Mouse (Mus musculus) spleen, postnatal 36 days (tissue): Measurements from ENCODE around the gene Znrf1.

Experiments used
- DNase-seq, 2 experiments: peaks; one replicate each; pipeline ENCODE4 v3.0.0; 2022; ENCODE audit warnings: low spot score in 2 of 2, mixed read lengths in 1 of 2

The Znrf1 gene

DNA sequence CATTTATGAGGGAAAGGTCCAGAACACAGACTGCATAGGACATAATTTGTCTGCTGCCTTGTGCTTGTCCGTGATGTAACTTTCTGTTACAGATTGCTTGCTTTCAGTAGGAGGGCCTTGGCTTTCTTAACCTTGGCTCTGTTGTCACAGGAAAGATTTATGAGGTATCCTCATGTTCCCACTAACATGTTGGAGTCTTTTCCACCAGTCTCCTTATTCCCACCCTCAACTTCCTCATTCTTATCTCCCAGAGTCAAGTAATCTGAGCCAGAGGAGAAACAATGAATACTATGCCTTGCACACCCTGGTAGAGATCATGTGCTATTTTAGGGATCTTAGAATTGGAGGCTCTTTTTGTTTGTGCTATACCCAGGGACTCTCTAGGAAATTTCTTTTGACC lies 61.4 kb downstream of the Znrf1 start:
- DNase-seq, result no peak

DNA sequence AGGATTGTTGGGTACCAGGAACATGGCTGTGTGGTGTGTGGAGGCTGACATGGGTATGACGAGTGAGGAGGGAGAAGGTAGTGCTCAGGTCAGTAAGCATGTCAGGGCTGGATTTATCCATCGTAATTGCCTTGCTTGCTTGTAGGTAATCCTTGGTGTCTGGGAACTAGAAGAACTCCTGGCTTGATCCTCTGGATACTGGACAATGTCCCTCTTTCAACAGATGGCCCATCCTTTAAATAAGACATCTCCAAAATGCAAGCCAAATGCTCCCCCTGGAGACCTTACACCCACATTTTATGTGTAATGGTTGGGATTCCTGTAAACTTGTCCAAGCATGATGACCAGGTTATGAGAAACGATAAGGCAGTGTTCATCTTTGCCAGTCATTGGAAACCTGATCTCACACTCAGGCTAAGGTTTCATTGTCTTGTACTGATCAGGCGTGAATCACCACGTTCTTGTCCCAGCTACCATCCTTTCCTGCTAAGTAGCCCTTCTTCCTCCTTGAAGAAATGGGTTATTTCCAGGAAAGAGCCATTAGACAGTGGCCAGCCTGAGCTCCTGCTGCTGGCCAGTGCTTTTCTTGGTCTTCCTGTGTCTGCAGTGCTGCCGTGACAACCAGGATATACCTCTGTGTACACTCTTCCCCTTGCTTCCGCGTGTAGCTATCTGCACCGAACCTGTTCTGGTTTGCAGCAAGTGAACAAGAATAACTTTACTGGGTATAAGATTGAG lies 64.0 kb downstream of the Znrf1 start:
- no peak for DNase-seq

DNA sequence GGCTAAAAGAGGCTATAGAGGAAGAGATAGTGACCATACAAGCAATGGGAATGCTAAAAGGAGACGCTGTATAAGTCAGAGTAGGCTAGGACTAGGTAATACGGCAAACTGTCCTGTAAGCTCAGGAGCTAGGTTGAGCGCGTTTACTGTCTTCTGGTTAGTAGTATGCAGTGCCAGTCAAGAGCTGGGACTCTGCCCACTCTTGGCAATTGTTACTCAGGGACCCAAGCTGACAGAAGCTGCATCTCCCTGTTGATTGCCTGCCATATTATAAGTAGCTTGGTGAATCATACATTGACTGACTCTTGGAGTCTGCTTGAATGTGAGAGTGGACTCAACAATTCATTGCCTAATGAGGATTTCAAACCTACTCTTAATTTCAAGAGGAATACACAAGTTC lies 66.2 kb downstream of the Znrf1 start:
- no peak for DNase-seq

DNA sequence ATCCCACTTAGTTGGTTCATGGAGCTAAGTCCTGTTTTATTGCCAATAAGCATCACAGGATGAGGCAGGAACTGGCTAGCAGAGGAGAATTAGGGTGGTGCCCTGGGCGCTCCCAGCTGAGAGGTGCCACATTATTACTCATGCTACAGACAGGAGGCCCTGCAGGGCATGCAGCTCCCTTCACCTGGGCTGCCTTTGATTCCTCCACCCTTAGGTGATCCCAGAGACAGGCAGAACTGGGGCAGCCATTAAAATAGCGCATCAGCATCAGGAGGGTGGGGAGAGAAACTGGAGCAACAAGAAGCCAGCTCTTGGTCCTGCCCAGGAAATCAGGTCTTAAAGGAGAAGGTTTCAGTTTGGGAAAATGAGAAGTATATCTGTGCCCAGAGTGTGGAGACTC lies 69.1 kb downstream of the Znrf1 start:
- no peak for DNase-seq

DNA sequence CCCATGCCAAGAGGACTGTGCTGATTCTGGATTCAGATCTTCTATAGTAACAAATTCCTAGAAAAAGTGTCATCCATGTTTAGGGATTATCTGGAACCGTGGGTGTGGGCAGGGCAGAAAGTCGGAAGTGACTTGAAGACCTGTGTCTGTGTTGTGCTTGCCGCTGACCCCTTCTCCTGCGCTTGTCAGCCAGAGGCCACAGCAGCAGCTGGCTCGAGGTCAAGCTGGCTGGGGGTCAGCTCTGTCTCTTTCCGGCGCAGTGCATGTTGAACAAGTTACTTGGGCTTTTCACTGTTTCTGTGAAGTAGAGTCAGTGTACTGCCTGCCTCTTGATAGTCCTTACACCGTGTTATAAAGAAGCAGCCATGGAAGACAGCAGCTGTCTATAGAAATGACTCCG lies 71.1 kb downstream of the Znrf1 start:
- no peak for DNase-seq

DNA sequence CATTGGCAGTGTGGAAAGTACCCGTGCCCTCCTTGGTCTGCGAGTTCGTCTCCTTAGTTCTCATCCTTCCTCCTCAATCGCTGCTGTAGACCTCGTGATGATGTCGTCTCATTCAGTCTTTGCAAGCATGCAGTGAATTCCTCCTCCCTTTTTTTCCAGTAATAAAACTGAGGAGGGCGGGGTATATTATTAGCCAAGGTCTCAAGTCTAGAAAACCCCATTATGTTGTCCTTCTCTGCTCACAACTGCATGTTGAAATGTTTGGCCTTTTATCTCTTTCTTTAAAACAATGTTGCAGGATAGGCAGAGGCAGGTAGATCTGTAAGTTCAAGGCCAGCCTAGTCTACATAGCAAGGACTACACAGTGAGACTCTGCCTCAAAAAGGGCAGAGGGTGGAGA lies 71.5 kb downstream of the Znrf1 start:
- no peak for DNase-seq

DNA sequence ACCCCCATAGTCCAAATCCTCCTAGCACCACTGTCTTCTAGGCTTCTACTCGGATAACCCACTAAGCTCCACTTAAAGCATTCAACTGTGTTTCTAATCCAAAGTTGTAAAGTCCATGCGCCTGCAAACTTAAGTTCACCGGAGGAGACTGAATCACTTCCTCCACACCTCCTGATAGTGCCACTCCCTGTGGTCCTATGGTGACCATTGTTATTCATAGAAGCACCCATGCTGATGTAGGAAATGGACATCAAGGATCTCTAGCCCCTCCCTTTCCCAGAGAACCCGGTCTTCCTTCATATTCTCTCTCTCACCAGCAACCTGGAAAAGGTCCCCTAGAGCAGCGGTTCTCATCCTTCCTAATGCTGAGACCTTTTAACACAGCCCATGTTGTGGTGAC lies 77.3 kb downstream of the Znrf1 start:
- DNase-seq, result no peak

DNA sequence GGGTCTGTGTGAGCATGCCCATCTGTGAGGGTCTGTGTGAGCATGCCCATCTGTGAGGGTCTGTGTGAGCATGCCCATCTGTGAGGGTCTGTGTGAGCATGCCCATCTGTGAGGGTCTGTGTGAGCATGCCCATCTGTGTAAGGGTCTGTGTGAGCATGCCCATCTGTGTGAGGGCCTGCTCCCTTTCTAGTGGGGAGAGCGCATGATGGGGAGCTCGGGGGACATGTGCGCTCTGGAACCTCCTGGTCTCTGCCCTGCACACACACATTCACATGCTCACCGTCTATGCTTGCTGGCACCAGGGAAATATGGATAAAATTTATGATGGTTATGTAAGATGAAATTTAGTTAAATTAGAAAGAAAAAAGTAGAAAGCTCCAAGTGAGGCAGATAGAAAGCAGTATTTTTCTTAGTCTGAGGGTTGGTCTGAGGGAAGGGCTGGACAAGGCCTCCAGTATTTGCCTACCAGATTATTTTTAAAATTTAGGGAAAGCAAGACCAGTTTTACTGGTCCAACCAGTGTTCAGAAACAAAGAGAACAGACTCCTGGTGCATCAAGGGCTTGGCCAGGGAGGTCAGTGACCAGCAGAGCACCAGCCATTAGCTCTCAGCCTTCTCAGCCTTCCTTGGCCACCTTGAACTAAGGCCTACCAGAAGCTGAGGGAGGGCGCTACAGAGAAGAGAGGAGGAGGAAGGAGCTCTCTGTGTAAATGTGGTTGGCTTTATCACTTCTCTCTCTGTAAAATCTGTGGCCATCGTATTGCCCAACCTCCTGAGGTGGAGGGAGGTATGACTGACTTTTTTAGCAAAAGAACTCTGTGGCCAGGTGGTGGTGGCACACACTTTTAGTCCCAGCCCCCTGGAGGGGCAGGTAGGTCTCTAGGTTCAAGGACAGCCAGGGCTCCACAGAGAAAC lies 79.1 kb downstream of the Znrf1 start:
- no peak for DNase-seq

DNA sequence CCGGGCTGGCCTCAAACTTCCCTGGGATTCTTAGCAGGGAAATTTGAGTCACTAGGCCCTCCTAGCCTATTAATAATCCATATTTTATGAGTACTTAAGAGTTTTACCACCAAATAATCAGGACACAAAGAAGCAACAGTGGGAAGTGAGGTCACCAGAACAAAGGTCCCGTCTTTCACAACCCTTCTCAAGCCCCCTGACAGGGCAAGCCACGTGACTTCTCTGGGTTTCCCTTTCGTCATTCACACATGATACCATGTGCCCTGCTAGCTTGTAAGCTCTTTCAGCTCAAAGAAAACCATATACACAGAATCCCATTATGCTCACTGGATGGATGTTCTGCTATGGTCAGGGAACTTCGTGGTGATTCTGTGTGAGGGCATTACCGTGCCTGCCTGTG lies 81.9 kb downstream of the Znrf1 start:
- DNase-seq, result no peak

DNA sequence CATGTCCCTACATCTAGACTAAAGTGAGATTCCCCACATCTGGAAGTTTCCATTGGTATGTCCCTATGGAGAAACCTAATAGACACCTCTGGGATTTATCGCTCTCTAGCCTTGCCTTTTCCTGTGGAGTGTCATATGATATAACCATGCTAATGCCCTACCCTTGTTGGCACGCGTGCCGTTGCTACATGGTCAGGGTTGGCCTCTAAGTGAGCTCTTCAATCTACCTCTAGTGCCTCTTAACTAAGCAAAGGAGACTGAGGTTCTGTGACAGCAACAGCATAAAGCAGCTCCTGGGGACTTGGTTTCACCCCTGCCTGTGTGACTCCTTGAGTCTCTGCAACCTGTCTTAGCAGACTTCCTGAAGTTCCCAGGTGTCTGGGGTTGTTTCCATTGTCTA lies 82.4 kb downstream of the Znrf1 start:
- no peak for DNase-seq

DNA sequence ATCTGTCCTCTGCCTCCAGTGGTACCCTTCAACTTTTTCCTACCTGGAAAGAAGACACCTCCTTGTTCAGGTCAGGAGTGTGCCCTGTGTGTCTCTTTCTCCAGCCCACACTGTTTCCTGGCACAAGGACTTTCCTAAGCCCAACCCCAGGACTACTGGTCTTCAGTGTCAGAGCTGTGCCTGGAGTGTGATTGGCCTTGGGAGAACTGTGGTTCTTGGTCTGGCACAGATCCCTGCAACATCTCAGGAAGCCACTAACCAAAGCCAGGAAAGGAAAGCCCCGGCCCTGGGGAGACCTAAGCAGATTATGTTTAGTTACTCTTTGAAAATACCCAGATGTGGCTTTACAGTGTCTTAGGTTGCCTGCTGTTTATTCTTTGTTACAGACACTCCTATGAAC lies 84.0 kb downstream of the Znrf1 start:
- DNase-seq, result no peak

DNA sequence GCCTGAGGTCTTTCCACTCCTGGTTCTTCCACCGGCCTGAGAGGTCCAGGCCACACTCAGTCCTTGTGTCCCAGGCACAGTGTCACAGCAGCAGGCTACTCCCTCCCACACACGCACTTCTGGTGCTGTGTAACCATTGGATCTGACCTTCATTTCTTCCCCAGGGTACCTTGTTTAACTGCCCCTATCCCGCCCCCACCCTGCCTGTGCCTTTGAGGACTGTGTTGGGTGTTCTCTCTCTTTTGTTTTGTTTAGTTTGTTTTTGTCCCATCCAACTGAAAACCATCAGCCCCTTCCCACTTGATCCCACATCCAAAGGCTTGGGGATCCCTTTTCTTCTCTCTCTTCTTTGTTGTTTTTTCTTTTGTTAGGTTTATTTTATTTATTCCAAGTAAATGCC lies 86.2 kb downstream of the Znrf1 start:
- no peak for DNase-seq

DNA sequence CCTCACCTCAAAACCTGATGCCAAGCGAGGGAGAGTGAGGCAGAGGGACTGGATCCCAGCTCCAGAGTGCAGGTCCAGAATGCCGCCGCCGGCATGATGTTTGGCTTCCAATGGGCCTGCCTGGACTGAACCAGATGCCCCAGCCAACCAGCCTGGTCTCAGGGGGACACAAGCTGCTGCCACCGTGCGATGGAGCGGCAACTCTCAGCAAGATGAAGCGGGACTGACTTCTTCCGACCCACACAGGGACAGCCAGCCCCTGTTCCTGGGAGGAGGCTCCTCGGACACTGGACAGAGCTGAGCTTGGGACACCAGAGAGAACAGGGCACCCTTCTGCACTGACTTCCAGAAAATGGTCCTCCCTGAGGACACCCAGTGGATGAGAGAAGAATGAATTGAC lies 86.7 kb downstream of the Znrf1 start:
- no peak for DNase-seq

DNA sequence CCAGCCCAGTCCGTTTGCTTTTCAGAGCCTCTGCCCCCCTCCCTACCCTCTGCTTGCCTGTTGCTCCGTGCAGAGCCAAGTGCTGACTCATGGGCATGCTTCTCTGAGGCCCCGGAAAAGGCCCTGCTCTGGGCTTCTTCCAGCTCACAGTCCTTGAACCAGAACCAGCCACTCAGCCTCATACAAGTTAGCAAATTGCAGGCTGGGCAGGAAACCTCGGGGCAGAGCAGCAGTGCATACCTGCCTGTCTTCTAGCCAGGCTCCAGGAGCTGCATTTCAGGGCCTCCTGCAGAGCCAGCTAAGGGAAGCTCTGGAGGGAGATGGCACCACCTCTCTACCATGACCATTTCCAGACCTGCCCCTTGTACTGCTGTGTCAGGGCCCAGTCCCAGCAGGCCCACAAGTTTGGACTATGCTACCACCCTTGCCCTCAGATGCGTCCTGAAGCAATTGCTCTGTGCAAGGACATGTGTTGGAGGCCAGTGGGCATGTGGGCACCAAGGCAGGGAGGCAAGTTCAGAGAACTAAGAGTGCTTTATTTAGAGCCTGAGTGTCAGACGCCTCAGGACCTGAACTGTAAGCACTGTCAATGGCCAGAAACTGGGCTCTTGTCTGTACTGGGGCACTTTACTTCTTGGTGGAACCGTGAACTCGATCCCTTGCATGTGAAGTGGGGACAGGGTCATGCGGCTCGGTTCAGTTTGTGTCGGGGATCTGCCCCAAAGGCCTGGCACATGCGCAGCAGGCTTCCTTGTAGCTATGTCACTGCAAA lies 88.4 kb downstream of the Znrf1 start:
- DNase-seq, result no peak

DNA sequence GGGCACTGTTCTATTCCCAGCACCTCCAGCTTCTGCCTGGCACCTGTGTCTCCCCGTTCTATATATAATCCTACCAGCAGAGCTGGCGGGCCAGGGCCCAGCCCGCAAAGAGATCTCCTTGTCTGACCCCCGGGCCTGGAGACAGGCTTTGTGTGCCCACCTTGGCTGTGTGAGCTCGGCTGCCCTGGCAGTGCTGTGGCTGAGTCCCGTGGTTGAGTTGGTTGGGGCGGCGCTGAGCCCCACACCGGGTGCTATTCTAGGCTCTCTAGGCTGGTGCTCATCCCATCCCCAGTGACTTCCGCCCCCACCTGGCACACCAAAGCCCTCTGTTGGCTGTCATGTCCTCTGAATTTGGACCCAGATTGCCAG lies 88.9 kb downstream of the Znrf1 start:
- no peak for DNase-seq

DNA sequence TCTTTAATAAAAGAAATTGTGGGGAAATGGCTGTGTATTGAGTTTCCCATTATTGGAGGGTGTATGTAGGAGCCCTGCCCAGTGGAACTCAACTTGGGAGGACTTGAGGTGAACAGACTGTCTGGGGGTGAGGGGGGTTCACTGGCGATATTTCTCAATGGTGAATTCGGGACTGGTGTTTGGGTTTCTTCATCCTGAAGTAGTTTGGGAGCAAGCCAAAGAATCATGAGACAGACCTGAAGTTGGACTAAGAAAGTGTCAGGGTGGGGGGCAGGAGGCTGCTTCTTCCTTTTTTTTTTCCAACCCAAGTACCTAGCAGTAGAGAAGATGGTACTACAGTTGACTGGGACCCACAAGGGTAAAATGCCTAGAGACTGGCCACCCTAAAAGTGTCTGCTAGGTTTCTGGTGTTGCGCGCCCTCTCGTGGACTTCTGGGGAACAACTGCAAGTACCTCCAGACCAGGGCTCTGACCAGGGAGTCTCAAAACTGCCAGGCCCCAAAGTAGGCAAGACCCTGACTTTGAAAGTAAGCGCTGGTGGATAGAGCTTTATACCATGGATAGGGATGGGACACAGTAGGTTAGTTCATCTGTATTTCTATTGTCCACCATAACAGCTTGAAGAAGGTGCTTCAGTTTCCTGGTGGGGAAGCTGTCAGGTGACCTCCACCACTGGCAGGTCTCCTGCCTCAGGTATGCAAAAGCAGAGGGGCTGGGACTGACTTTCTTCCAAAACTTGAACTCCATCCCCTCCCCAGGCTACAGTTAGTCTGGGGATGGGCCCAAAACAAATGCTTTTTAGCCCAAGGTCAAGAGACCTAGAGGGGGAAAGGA lies 90.0 kb downstream of the Znrf1 start:
- DNase-seq, result peak; percentile 52 to 70

DNA sequence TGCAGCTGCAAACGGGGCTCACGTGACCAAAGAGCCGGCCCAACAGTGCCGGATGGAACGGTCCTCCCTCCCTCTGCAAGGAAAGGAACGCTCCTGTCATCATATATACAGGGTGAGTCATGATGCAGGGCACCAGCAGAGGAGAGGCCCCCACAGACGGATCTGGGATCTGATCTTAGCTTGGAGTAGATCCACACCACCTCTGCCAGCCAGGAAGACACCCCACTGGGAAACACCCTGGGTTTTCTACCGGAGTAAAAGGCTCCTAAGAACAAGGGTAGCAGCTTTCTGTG lies 90.6 kb downstream of the Znrf1 start:
- DNase-seq, result no peak

DNA sequence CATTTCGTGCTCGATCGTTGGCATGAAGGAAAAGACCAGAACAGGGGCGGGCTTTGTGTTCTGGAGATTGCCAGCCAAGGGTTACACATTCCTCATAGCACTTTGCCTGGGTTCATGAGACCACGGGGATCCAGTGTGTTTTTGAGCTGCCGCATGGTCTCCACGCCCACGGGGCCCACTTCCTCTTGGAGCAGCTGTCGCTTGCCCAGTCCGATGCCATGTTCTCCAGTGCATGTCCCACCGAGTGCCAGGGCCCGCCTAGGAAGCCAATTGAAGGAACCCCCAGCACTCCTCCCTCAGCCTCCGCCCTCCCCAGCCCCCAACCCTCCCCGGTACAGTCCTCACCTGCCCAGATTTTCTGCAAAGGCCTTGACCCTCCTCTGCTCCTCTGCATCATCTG lies 91.0 kb downstream of the Znrf1 start:
- no peak for DNase-seq

DNA sequence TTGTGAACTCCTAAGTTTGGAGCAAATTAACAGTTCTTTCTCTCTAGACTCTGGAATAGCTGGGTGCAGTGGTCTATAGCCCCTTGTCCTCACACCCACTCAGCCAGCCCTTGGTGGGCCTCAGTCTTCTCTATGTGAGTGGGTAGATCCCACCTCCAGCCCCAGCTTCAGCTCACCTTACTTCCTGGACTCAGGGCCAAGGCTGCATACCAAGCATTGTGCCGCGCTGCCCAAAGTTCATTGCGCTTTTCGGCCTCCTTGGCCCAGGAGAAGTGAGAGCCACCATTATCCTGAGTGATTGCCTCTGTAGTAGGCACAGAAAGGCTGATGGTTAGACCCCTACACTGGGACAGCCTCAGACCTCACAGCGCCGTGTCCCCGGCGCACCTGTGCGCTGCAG lies 92.0 kb downstream of the Znrf1 start:
- no peak for DNase-seq

DNA sequence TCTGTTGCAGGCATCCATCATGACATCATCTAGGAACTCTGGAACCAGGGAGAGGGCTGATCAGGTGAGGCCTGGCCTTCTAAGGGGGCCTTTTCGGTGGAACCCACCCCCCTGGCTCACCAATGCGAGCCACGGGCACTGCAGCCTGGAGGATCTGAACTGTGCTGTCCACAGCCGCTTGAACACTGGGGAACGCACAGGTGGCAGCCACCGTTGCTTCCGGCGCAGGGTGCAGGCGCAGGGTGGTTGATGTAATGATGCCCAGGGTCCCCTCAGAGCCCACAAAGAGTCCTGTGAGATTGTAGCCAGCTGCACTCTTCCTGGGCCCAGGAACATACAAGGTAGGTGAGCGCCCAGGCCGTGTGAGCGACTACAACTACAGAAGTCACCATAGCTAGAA lies 92.5 kb downstream of the Znrf1 start:
- no peak for DNase-seq

DNA sequence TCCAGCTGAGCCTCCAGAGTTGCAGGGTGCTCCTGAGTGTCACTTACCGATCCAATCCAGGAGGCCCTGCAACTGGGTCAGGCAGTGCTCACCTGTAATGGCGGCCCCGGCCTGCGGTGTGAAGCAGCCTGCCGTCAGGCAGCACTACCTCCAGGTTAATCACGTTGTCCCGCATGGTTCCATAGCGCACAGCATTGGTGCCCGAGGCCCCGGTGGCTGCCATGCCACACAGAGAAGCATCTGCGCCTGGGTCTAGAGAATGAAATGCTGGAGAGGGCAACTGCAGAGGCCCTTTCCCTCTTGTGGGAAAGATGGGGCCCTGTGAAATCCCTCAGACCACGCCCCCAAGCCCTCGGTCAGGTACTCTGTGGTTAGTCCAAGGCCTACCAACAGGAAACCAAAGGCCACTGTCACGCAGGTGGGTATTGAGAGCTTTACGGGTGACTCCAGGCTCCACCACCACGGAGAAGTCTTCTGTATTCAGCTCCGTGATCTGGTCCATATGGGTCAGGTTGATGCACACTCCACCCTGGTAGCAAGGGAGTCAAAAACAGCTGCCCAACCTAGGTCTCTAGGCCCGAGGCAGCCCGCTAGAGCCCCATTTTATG lies 93.1 kb downstream of the Znrf1 start:
- DNase-seq, result no peak
